Mouse (Mus musculus): ENCODE measurements around the gene Mrm2. TPM values are rescaled to one million over a fixed set of nuclear protein-coding genes. Genes with fewer than 3 reads are reported as not detected.
A peak's percentile ranks its signal among the peaks of the same experiment; 100 is the strongest.

Gene Mrm2
- polyA plus RNA-seq (2014; fragmentation: Nextera tagmentation; extraction: Ambion mirVana), result 20.3 and 22.5 TPM in 2 replicates

- no peaks in the 10 kb centered on the region for H3K9me3 ChIP-seq (ENCODE audit: control insufficient read depth, low read length)
- peaks cover 13% of the 10 kb centered on the region for H3K36me3 ChIP-seq (ENCODE audit: control insufficient read depth, insufficient read depth, low read length)
- peaks cover 7% of the 10 kb centered on the region for H3K4me1 ChIP-seq (ENCODE audit: control insufficient read depth, insufficient read depth, low read length)
- peak within 1 kb of the TSS; percentile 77 for H3K9ac ChIP-seq (replicated peaks; ENCODE audit: low read length)
- peak within 1 kb of the TSS; percentile 92 for H3K4me2 ChIP-seq (ENCODE audit: low read length)
- WGBS, result 1% methylated on average over 39 of the region's 39 CpGs
- ATAC-seq (ENCODE audit: low FRiP score, low TSS enrichment) (peak; percentile 81; the same call in 1 of the 2 replicates), DNase-seq (peak; percentile 91)
- H3K4me3 ChIP-seq (replicated peaks; ENCODE audit: low read depth, low read length), result peak within 1 kb of the TSS; percentile 70
- peak within 1 kb of the TSS; percentile 81 for H3K27ac ChIP-seq (replicated peaks; ENCODE audit: low read depth, low read length)
- H3K27me3 ChIP-seq (ENCODE audit: control insufficient read depth, insufficient read depth, low read length), result no peaks in the 10 kb centered on the region
These were observed at the start of gene Mrm2 for GRCm38 (mm10) chr5:140331615-140332512. TSS of gene Mrm2 (minus strand) at chr5:140331898.

- H3K9me3 ChIP-seq (ENCODE audit: control insufficient read depth, low read length), result no peaks in the 10 kb centered on the region
- no peaks in the 10 kb centered on the region for H3K4me1 ChIP-seq (ENCODE audit: control insufficient read depth, insufficient read depth, low read length)
- no peak overlapping the region for H3K9ac ChIP-seq (replicated peaks; ENCODE audit: low read length)
- H3K27me3 ChIP-seq (ENCODE audit: control insufficient read depth, insufficient read depth, low read length), result no peaks in the 10 kb centered on the region
- no peak overlapping the region for H3K4me2 ChIP-seq (ENCODE audit: low read length)
- H3K27ac ChIP-seq (replicated peaks; ENCODE audit: low read depth, low read length), result no peak overlapping the region
- no peak for ATAC-seq (ENCODE audit: low FRiP score, low TSS enrichment)
- H3K4me3 ChIP-seq (replicated peaks; ENCODE audit: low read depth, low read length), result no peak overlapping the region
- DNase-seq, result no peak
- 93% methylated on average over 7 of the region's 7 CpGs for WGBS
- H3K36me3 ChIP-seq (ENCODE audit: control insufficient read depth, insufficient read depth, low read length), result no peaks in the 10 kb centered on the region
These were observed 49.5 kb upstream of the Mrm2 start for GRCm38 (mm10) chr5:140381156-140381555.

GRCm38 (mm10) chr5:140379299-140379698 is 47.6 kb upstream of the Mrm2 start:
- Histone ChIP-seq H3K4me3 (replicated peaks; ENCODE audit: low read depth, low read length) (no peak overlapping the region), H3K9me3 (ENCODE audit: control insufficient read depth, low read length) (no peaks in the 10 kb centered on the region), H3K4me1 (ENCODE audit: control insufficient read depth, insufficient read depth, low read length) (no peaks in the 10 kb centered on the region), H3K4me2 (ENCODE audit: low read length) (no peak overlapping the region), H3K27ac (replicated peaks; ENCODE audit: low read depth, low read length) (no peak overlapping the region), H3K36me3 (ENCODE audit: control insufficient read depth, insufficient read depth, low read length) (no peaks in the 10 kb centered on the region), H3K9ac (replicated peaks; ENCODE audit: low read length) (no peak overlapping the region), H3K27me3 (ENCODE audit: control insufficient read depth, insufficient read depth, low read length) (no peaks in the 10 kb centered on the region)
- no peak for ATAC-seq (ENCODE audit: low FRiP score, low TSS enrichment)
- DNase-seq, result no peak
- WGBS, result 81% methylated on average over 6 of the region's 6 CpGs

- Histone ChIP-seq H3K4me3 (replicated peaks; ENCODE audit: low read depth, low read length) (no peak overlapping the region), H3K27me3 (ENCODE audit: control insufficient read depth, insufficient read depth, low read length) (no peaks in the 10 kb centered on the region), H3K36me3 (ENCODE audit: control insufficient read depth, insufficient read depth, low read length) (no peaks in the 10 kb centered on the region), H3K4me2 (ENCODE audit: low read length) (no peak overlapping the region), H3K27ac (replicated peaks; ENCODE audit: low read depth, low read length) (no peak overlapping the region), H3K9ac (replicated peaks; ENCODE audit: low read length) (no peak overlapping the region), H3K9me3 (ENCODE audit: control insufficient read depth, low read length) (no peaks in the 10 kb centered on the region), H3K4me1 (ENCODE audit: control insufficient read depth, insufficient read depth, low read length) (no peaks in the 10 kb centered on the region)
- ATAC-seq (ENCODE audit: low FRiP score, low TSS enrichment) (no peak), DNase-seq (no peak)
- 90% methylated on average over 6 of the region's 6 CpGs for WGBS
These were observed 46.6 kb upstream of the Mrm2 start for GRCm38 (mm10) chr5:140378121-140378853.

GRCm38 (mm10) chr5:140375249-140375829 is 43.6 kb upstream of the Mrm2 start:
- no peak overlapping the region for H3K4me3 ChIP-seq (replicated peaks; ENCODE audit: low read depth, low read length)
- DNase-seq (no peak), ATAC-seq (ENCODE audit: low FRiP score, low TSS enrichment) (no peak)
- H3K27me3 ChIP-seq (ENCODE audit: control insufficient read depth, insufficient read depth, low read length), result no peaks in the 10 kb centered on the region
- no peak overlapping the region for H3K27ac ChIP-seq (replicated peaks; ENCODE audit: low read depth, low read length)
- WGBS, result 87% methylated on average over 4 of the region's 4 CpGs
- no peaks in the 10 kb centered on the region for H3K4me1 ChIP-seq (ENCODE audit: control insufficient read depth, insufficient read depth, low read length)
- H3K9me3 ChIP-seq (ENCODE audit: control insufficient read depth, low read length), result no peaks in the 10 kb centered on the region
- H3K4me2 ChIP-seq (ENCODE audit: low read length), result no peak overlapping the region
- no peaks in the 10 kb centered on the region for H3K36me3 ChIP-seq (ENCODE audit: control insufficient read depth, insufficient read depth, low read length)
- H3K9ac ChIP-seq (replicated peaks; ENCODE audit: low read length), result no peak overlapping the region

- ATAC-seq (ENCODE audit: low FRiP score, low TSS enrichment) (no peak), DNase-seq (peak; percentile 27)
- 62% methylated on average over 3 of the region's 3 CpGs for WGBS
- H3K27ac ChIP-seq (replicated peaks; ENCODE audit: low read depth, low read length), result no peak overlapping the region
- H3K4me2 ChIP-seq (ENCODE audit: low read length), result no peak overlapping the region
- H3K9ac ChIP-seq (replicated peaks; ENCODE audit: low read length), result no peak overlapping the region
- no peaks in the 10 kb centered on the region for H3K4me1 ChIP-seq (ENCODE audit: control insufficient read depth, insufficient read depth, low read length)
- no peaks in the 10 kb centered on the region for H3K9me3 ChIP-seq (ENCODE audit: control insufficient read depth, low read length)
- H3K36me3 ChIP-seq (ENCODE audit: control insufficient read depth, insufficient read depth, low read length), result no peaks in the 10 kb centered on the region
- H3K4me3 ChIP-seq (replicated peaks; ENCODE audit: low read depth, low read length), result no peak overlapping the region
- H3K27me3 ChIP-seq (ENCODE audit: control insufficient read depth, insufficient read depth, low read length), result no peaks in the 10 kb centered on the region
These were observed 42.5 kb upstream of the Mrm2 start for GRCm38 (mm10) chr5:140374226-140374625.

- DNase-seq (no peak), ATAC-seq (ENCODE audit: low FRiP score, low TSS enrichment) (no peak)
- H3K4me2 ChIP-seq (ENCODE audit: low read length), result no peak overlapping the region
- H3K4me1 ChIP-seq (ENCODE audit: control insufficient read depth, insufficient read depth, low read length), result no peaks in the 10 kb centered on the region
- no peak overlapping the region for H3K9ac ChIP-seq (replicated peaks; ENCODE audit: low read length)
- H3K27me3 ChIP-seq (ENCODE audit: control insufficient read depth, insufficient read depth, low read length), result no peaks in the 10 kb centered on the region
- no peak overlapping the region for H3K4me3 ChIP-seq (replicated peaks; ENCODE audit: low read depth, low read length)
- H3K9me3 ChIP-seq (ENCODE audit: control insufficient read depth, low read length), result no peaks in the 10 kb centered on the region
- no peaks in the 10 kb centered on the region for H3K36me3 ChIP-seq (ENCODE audit: control insufficient read depth, insufficient read depth, low read length)
- no peak overlapping the region for H3K27ac ChIP-seq (replicated peaks; ENCODE audit: low read depth, low read length)
- 92% methylated on average over 2 of the region's 2 CpGs for WGBS
These were observed 42.0 kb upstream of the Mrm2 start for GRCm38 (mm10) chr5:140373711-140374110.

- Histone ChIP-seq H3K9me3 (ENCODE audit: control insufficient read depth, low read length) (no peaks in the 10 kb centered on the region), H3K4me2 (ENCODE audit: low read length) (no peak overlapping the region), H3K27ac (replicated peaks; ENCODE audit: low read depth, low read length) (no peak overlapping the region), H3K27me3 (ENCODE audit: control insufficient read depth, insufficient read depth, low read length) (no peaks in the 10 kb centered on the region), H3K9ac (replicated peaks; ENCODE audit: low read length) (no peak overlapping the region), H3K4me3 (replicated peaks; ENCODE audit: low read depth, low read length) (no peak overlapping the region), H3K4me1 (ENCODE audit: control insufficient read depth, insufficient read depth, low read length) (no peaks in the 10 kb centered on the region), H3K36me3 (ENCODE audit: control insufficient read depth, insufficient read depth, low read length) (no peaks in the 10 kb centered on the region)
- WGBS, result 98% methylated on average over 3 of the region's 3 CpGs
- ATAC-seq (ENCODE audit: low FRiP score, low TSS enrichment) (no peak), DNase-seq (no peak)
These were observed 40.0 kb upstream of the Mrm2 start for GRCm38 (mm10) chr5:140371671-140372070.

All from midbrain, embryonic 14.5 days (tissue).